Mouse (Mus musculus): ENCODE results near the gene Slc22a12.

DNA sequence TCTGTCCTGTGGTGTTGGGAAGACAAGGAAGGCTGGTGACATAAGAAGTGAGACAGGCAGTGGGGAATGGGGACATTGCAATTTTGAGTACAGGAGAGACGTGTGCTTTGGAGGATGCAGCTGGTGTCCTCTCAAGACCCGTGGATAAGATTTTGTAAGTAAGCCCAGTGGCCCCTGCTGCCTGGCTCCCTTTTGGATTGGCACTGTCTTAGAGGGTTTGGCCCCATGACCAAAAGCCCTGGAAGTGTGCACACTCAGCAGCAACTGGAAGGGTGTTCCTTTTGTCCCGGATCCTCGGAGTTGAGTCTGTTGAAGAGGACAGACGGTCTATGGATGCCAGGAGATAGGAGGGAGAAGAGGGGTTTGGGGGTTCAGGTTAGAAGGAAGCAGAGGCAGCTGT is 2.6 kb upstream of the Slc22a12 start:
- TF ChIP-seq CTCF (IDR thresholded peaks at IDR 0.05; ENCODE audit: insufficient read depth, low read length) (no peak), POLR2A (IDR thresholded peaks at IDR 0.05; ENCODE audit: borderline replicate concordance, extremely low read depth, low read depth, low read length) (no peak)

Data from lung, adult 2 months (tissue).